Mouse (Mus musculus) liver, embryonic 12.5 days (tissue): ENCODE results near the gene Palm. TPM values are rescaled to one million over a fixed set of nuclear protein-coding genes. Genes with fewer than 3 reads are reported as not detected.
A peak's percentile ranks its signal among the peaks of the same experiment; 100 is the strongest.

Experiments used
- ATAC-seq: fragments of 200-750 bp; cut with Nextera tagmentation; 2 replicates; pipeline ENCODE4 v1.8.0; 2017; ENCODE audit warnings: moderate number of reproducible peaks, mild to moderate bottlenecking, moderate library complexity
- H3K27ac ChIP-seq: fragments of 300-500 bp; sonication (generic); 2 replicates; pipeline ENCODE4 v1.5.1; 2016; ENCODE audit warnings: mild to moderate bottlenecking
- H3K27me3 ChIP-seq: fragments of 300-500 bp; sonication (generic); replicated peaks from 2 replicates; pipeline ENCODE4 v1.6.1; 2016; ENCODE audit warnings: mild to moderate bottlenecking, moderate library complexity
- H3K36me3 ChIP-seq: fragments of 300-500 bp; sonication (generic); 2 replicates; pipeline ENCODE4 v1.6.1; 2016; ENCODE audit warnings: mild to moderate bottlenecking, moderate library complexity
- H3K4me1 ChIP-seq: fragments of 300-500 bp; sonication (generic); 2 replicates; pipeline ENCODE4 v1.6.1; 2016
- H3K4me2 ChIP-seq: fragments of 300-500 bp; sonication (generic); 2 replicates; pipeline ENCODE4 v1.6.1; 2016; ENCODE audit warnings: mild to moderate bottlenecking, moderate library complexity
- H3K4me3 ChIP-seq: fragments of 300-500 bp; sonication (generic); 2 replicates; pipeline ENCODE4 v1.5.1; 2016; ENCODE audit warnings: mild to moderate bottlenecking, moderate library complexity
- H3K9ac ChIP-seq: fragments of 300-500 bp; sonication (generic); 2 replicates; pipeline ENCODE4 v1.6.1; 2016; ENCODE audit warnings: mild to moderate bottlenecking, moderate library complexity
- H3K9me3 ChIP-seq: fragments of 300-500 bp; sonication (generic); replicated peaks from 2 replicates; pipeline ENCODE4 v1.6.1; 2016; ENCODE audit warnings: mild to moderate bottlenecking, moderate library complexity
- WGBS: fragments of 180-500 bp; shearing (Covaris S2); methylation state at CpG from one replicate; pipeline ENCODE4 v1.1.7; 2016; ENCODE audit not compliant: insufficient replicate concordance; 5-methylcytosine and 5-hydroxymethylcytosine counted together
- polyA plus RNA-seq: library from polyadenylated mRNA; unstranded; fragments of >200 nt; fragmentation: Nextera tagmentation; extraction: Ambion mirVana; gene quantifications from 2 replicates; pipeline ENCODE4 v1.2.1, GENCODE M21; 2016

The Palm gene
- polyA plus RNA-seq, 1 experiment from 2014 or later = 13.2 TPM

DNA sequence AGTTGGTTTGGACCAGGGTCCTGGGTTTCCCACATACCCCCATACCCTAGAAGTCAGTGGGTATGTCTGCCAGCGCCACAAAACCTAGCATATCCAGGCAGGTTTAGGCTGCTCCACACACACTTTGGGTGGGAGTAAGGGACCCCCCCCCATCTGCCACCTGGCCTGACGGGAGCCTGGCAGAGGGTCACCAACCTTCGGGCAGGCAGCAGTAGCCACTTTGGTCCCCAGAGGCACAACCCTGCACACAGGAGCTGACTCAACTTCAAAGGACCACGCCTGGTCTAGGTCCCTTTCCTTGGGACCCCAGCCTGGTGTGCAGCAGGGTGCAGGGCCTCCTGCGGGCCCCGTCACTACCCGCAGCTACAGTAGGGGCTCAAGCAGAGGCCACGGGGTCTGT lies 26.9 kb downstream of the Palm start:
- WGBS = 64% methylated on average over 8 of the region's 8 CpGs
- H3K27ac ChIP-seq = no peak overlapping the region
- no peak overlapping the region for H3K4me3 ChIP-seq
- ATAC-seq = no peak
- no peak overlapping the region for H3K4me2 ChIP-seq
- peaks cover 5% of the 10 kb centered on the region; the same call in 1 of the 2 replicates for H3K36me3 ChIP-seq
- no peaks in the 10 kb centered on the region for H3K9me3 ChIP-seq
- no peak overlapping the region for H3K9ac ChIP-seq
- peaks cover 29% of the 10 kb centered on the region for H3K4me1 ChIP-seq
- H3K27me3 ChIP-seq = no peaks in the 10 kb centered on the region

DNA sequence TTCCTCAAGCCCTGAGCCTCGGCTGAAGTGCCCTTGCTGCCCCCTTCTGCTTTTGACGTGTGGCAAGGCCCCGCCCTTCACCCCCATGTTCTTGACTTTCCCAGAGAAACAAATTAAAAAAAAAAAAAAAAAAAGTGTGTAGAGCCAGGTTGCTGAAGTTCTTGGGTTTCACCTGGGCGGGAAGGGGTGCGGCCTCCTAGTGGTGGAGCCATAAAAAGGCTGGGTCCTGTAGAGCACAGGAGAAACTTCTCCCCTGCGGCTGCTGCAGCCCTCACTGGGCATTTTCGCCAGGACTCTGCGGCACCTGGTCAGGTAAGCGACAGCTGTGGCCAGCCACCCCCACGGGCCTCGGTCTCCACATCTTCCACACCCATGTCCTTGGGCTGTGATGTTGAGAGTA lies 27.4 kb downstream of the Palm start, which contains the start of gene Misp:
Gene Misp (plus strand): TSS at position 208 of the 400 bp plus-strand sequence.
- no peaks in the 10 kb centered on the region for H3K27me3 ChIP-seq
- no peak for ATAC-seq
- no peak within 1 kb of the TSS for H3K27ac ChIP-seq
- H3K36me3 ChIP-seq = peaks cover 5% of the 10 kb centered on the region; the same call in 1 of the 2 replicates
- no peaks in the 10 kb centered on the region for H3K9me3 ChIP-seq
- no peak within 1 kb of the TSS for H3K4me3 ChIP-seq
- WGBS = 55% methylated on average over 11 of the region's 11 CpGs
- H3K4me2 ChIP-seq = no peak within 1 kb of the TSS
- H3K9ac ChIP-seq = no peak within 1 kb of the TSS
- peaks cover 29% of the 10 kb centered on the region for H3K4me1 ChIP-seq

GRCm38 (mm10) chr10:79821731-79822130 lies 28.4 kb downstream of the Palm start:
- H3K4me1 ChIP-seq = peaks cover 29% of the 10 kb centered on the region
- no peak overlapping the region for H3K9ac ChIP-seq
- no peak for ATAC-seq
- no peak overlapping the region for H3K4me3 ChIP-seq
- WGBS = 76% methylated on average over 12 of the region's 12 CpGs
- H3K4me2 ChIP-seq = no peak overlapping the region
- H3K27ac ChIP-seq = no peak overlapping the region
- H3K9me3 ChIP-seq = no peaks in the 10 kb centered on the region
- no peaks in the 10 kb centered on the region for H3K27me3 ChIP-seq
- H3K36me3 ChIP-seq = peaks cover 5% of the 10 kb centered on the region; the same call in 1 of the 2 replicates

- Histone ChIP-seq H3K4me2 (peak overlapping the region; percentile 10), H3K4me3 (no peak overlapping the region), H3K27me3 (0 out of 2 replicates have a peak, but pooled peaks cover 3% of the 10 kb centered on the region), H3K36me3 (peaks cover 5% of the 10 kb centered on the region; the same call in 1 of the 2 replicates), H3K27ac (no peak overlapping the region), H3K9me3 (no peaks in the 10 kb centered on the region), H3K4me1 (peaks cover 29% of the 10 kb centered on the region), H3K9ac (no peak overlapping the region)
- WGBS = 52% methylated on average over 17 of the region's 17 CpGs
- no peak for ATAC-seq
Measured at GRCm38 (mm10) chr10:79822372-79822771, 29.0 kb downstream of the Palm start.

DNA sequence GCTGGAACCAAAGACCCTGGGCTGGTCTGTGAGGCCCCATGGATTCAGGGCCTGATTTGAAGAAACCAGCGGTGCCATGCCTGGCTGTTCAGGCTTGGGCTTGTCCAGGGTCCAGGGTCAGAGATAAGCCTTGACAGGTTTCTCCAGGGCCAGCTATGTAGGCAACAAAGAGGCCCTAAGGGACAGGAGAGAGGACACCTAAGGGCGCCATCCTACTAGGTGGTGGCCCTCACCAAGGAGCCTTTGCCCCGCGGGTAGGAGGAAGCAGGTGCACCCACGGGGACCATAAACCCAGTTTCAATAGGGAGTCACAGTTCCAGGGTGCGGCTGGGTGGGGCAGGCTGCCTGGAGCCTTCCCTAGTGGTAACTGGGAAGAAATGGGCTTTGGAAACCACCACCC lies 29.6 kb downstream of the Palm start:
- H3K36me3 ChIP-seq = peaks cover 5% of the 10 kb centered on the region; the same call in 1 of the 2 replicates
- ATAC-seq = no peak
- no peak overlapping the region for H3K4me3 ChIP-seq
- peaks cover 3% of the 10 kb centered on the region; the same call in 1 of the 2 replicates for H3K27me3 ChIP-seq
- WGBS = 62% methylated on average over 6 of the region's 6 CpGs
- H3K4me1 ChIP-seq = peaks cover 29% of the 10 kb centered on the region
- no peaks in the 10 kb centered on the region for H3K9me3 ChIP-seq
- H3K4me2 ChIP-seq = no peak overlapping the region
- no peak overlapping the region for H3K27ac ChIP-seq
- H3K9ac ChIP-seq = no peak overlapping the region

GRCm38 (mm10) chr10:79824413-79824812 lies 31.0 kb downstream of the Palm start:
- Histone ChIP-seq H3K36me3 (peaks cover 5% of the 10 kb centered on the region; the same call in 1 of the 2 replicates), H3K4me3 (no peak overlapping the region), H3K27ac (no peak overlapping the region), H3K9me3 (no peaks in the 10 kb centered on the region), H3K27me3 (peaks cover 3% of the 10 kb centered on the region; the same call in 1 of the 2 replicates), H3K4me1 (peaks cover 26% of the 10 kb centered on the region), H3K4me2 (peak overlapping the region; percentile 40), H3K9ac (peak overlapping the region; percentile 31)
- WGBS = 24% methylated on average over 6 of the region's 6 CpGs
- 0 out of 2 replicates have a peak, but pooled peaks have one; percentile 11 for ATAC-seq

- no peak overlapping the region for H3K9ac ChIP-seq
- no peak for ATAC-seq
- H3K36me3 ChIP-seq = no peaks in the 10 kb centered on the region
- peaks cover 6% of the 10 kb centered on the region; the same call in 1 of the 2 replicates for H3K4me1 ChIP-seq
- H3K4me2 ChIP-seq = no peak overlapping the region
- H3K9me3 ChIP-seq = no peaks in the 10 kb centered on the region
- H3K27me3 ChIP-seq = peaks cover 8% of the 10 kb centered on the region; the same call in 1 of the 2 replicates
- 82% methylated on average over 3 of the region's 3 CpGs for WGBS
- H3K4me3 ChIP-seq = no peak overlapping the region
- no peak overlapping the region for H3K27ac ChIP-seq
Measured at GRCm38 (mm10) chr10:79831583-79831982, 38.2 kb downstream of the Palm start.

GRCm38 (mm10) chr10:79832026-79832785 lies 38.8 kb downstream of the Palm start:
- no peak overlapping the region for H3K27ac ChIP-seq
- peaks cover 6% of the 10 kb centered on the region; the same call in 1 of the 2 replicates for H3K27me3 ChIP-seq
- no peak overlapping the region for H3K9ac ChIP-seq
- 61% methylated on average over 7 of the region's 7 CpGs for WGBS
- no peaks in the 10 kb centered on the region for H3K36me3 ChIP-seq
- no peak overlapping the region for H3K4me2 ChIP-seq
- peaks cover 6% of the 10 kb centered on the region; the same call in 1 of the 2 replicates for H3K4me1 ChIP-seq
- H3K9me3 ChIP-seq = no peaks in the 10 kb centered on the region
- ATAC-seq = no peak
- H3K4me3 ChIP-seq = no peak overlapping the region

DNA sequence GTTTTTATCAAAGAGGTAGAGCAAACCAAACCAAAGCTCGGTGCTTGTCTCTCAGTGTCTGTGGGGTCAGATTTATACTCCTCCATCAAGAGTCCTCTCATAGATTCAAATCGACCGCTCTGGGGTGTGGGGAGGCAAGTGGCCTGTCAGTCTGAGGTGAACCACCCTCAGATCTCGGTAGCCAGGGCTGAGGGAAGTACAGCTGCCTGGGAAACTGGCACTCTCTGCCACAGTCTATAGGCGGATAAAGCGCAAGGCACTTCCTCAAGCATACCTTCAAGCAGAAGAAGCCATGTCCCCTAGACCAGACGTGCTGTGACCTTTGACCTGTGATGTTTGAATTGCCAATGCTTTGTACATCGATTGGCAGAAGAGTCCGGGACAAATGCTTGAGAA lies 39.4 kb downstream of the Palm start:
- H3K4me3 ChIP-seq = no peak overlapping the region
- no peak for ATAC-seq
- peaks cover 6% of the 10 kb centered on the region; the same call in 1 of the 2 replicates for H3K27me3 ChIP-seq
- H3K36me3 ChIP-seq = no peaks in the 10 kb centered on the region
- no peaks in the 10 kb centered on the region for H3K9me3 ChIP-seq
- H3K4me1 ChIP-seq = peaks cover 6% of the 10 kb centered on the region; the same call in 1 of the 2 replicates
- H3K4me2 ChIP-seq = no peak overlapping the region
- H3K9ac ChIP-seq = no peak overlapping the region
- 51% methylated on average over 9 of the region's 9 CpGs for WGBS
- H3K27ac ChIP-seq = no peak overlapping the region

DNA sequence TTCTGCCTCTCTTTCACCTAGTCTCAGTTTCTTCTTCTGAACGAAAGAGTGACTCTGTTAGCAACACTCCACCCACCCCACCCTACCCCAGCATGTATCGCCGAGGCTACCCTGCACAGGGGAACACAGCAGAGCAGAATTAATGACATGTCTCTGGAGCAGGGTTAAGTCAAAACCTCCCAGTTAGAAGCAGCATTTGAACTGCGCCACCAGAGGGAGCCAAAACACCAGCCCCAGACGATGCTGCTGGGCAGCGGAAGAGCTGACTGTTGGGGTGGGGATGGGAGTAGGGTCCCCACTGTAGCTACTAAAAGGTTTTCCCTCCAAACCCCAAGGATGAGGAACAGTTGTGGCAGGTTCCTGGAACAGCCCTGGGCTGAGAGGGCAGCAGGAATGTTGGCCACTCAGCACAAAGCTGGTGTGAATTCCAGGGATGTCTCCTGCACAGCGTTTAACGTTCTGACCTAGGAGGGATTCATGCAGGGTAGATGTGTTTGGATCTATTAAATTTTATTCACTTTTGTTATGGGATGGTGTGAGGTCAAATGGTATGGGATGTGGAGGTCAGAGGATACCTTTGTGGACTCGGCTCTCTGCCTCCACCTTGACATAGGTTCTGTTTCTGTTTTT lies 41.5 kb downstream of the Palm start:
- Histone ChIP-seq H3K36me3 (no peaks in the 10 kb centered on the region), H3K27me3 (0 out of 2 replicates have a peak, but pooled peaks cover 3% of the 10 kb centered on the region), H3K4me1 (peaks cover 6% of the 10 kb centered on the region; the same call in 1 of the 2 replicates), H3K9me3 (no peaks in the 10 kb centered on the region), H3K4me2 (no peak overlapping the region), H3K4me3 (no peak overlapping the region), H3K9ac (no peak overlapping the region), H3K27ac (no peak overlapping the region)
- 24% methylated on average over 9 of the region's 9 CpGs for WGBS
- peak; percentile 32; the same call in 1 of the 2 replicates for ATAC-seq

- Histone ChIP-seq H3K4me1 (peaks cover 22% of the 10 kb centered on the region), H3K36me3 (no peaks in the 10 kb centered on the region), H3K27ac (no peak overlapping the region), H3K9me3 (no peaks in the 10 kb centered on the region), H3K9ac (no peak overlapping the region), H3K4me3 (no peak overlapping the region), H3K27me3 (no peaks in the 10 kb centered on the region), H3K4me2 (no peak overlapping the region)
- WGBS = 88% methylated on average over 3 of the region's 3 CpGs
- no peak for ATAC-seq
Measured at GRCm38 (mm10) chr10:79836918-79837317, 43.5 kb downstream of the Palm start.

GRCm38 (mm10) chr10:79838151-79838550 lies 44.8 kb downstream of the Palm start:
- WGBS = 25% methylated on average over 2 of the region's 2 CpGs
- Histone ChIP-seq H3K27me3 (no peaks in the 10 kb centered on the region), H3K4me2 (no peak overlapping the region), H3K27ac (no peak overlapping the region), H3K4me1 (peaks cover 22% of the 10 kb centered on the region), H3K4me3 (no peak overlapping the region), H3K36me3 (no peaks in the 10 kb centered on the region), H3K9me3 (no peaks in the 10 kb centered on the region), H3K9ac (no peak overlapping the region)
- ATAC-seq = no peak
